Mouse (Mus musculus) ZHBTc4 (cell line): ENCODE measurements at regions not wholly inside any gene's neighbourhood (a gene's known extent, or its start where the extent isn't known, plus 50 kb on each side); places are given as distances from the start of the nearest gene placed in this dataset.
A peak's percentile ranks its signal among the peaks of the same experiment; 100 is the strongest.

Source experiments
- DNase-seq: peaks from one replicate; pipeline ENCODE4 v3.0.0-alpha.2; 2011; ENCODE audit warnings: low read depth, low spot score

DNA sequence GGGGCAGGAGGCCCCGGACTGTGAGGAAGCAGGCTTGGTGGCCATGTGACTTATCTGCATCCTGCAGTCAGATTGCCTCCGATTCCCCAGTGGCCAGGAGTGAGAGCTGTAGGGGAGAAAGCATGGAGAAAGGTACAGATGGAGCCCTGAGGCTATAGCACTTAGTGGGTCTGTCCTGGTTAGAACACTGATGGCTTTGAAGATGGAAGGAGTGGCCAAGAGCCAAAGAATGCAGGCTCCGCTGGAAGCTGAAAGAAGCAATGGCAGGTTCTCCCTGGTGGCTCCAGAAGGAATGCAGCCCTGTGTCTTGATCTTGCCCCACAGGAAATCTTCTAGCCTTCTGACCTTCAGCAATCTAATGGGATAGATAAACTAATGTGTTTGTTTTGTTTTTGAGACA, 926.3 kb downstream of the 4930447A16Rik start:
- peak; percentile 92 for DNase-seq

DNA sequence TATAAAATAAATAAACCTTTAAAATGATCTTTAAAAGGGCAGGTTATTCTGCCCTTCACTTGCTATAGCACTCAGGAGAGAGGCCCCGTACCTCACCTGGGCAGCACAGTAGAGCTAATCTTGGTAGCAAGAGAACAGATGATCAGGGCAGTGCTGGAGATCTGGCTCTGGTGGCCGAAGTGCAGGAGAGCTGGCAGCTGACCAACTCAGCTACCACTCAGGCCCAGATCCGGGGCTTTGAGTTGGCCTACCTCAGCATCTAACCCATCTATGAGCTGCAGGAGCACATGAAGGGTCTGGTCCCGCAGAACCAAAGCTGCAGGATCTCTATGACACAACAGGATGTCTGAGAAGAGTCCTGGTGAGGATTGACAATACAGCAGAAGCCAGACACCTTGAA, 928.0 kb downstream of the 4930447A16Rik start:
- DNase-seq, result no peak

DNA sequence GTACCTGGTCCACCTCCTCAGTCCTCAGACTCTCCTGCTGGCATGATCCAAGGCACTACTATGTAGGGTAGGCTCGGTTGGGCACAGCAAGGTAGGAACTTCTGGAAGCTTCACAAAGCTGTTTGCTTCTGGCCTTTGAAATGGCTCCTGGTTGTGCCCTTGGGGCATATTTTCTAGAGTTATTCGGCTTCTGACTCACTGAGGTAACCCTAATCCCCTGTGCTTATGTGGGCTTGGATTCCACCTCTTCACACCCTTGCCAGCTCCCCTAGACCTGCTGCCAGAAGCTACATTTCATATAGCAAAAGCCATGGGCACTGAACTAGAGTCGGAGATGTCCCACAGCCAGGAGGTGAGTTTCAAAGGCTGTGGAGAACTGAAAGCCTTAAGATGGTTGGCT, 933.7 kb downstream of the 4930447A16Rik start:
- DNase-seq, result no peak

DNA sequence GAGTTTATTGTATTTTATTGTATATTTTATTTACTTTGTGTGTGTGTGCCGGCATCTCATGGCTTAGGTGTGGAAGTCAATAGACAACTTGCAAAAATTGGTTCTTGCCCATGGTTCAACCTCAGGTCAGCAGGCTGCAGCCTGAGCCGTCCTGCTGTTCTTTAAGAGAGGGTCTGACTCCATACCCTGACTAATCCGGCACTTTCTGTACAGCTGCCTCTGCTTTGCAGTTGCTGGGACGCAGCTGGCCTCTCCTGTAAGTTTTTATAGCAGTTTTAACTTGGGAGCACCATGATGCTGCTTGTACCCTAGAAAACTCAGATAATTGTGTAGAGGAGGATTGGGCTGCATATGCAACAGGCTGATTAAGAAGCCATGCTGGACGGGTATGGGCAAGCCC, 938.2 kb downstream of the 4930447A16Rik start:
- DNase-seq, result no peak

DNA sequence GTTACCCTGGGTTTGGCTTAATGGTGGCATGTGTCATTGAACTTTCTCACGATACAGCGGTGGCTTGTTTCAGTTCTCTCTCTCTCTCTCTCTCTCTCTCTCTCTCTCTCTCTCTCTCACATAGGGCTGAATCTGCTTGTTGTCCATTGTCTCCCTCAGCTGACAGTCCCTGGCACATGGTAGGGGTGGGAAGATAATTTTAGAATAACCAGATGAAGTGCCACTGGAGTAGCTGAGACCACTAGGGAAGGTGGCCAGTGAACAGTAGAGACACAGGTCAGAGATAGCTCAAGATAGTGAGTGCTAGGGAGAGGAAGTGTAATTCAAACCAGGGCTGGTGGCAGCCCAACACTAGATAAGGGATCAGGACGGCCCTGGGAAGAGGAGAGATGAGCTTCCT, 938.7 kb downstream of the 4930447A16Rik start:
- no peak for DNase-seq

DNA sequence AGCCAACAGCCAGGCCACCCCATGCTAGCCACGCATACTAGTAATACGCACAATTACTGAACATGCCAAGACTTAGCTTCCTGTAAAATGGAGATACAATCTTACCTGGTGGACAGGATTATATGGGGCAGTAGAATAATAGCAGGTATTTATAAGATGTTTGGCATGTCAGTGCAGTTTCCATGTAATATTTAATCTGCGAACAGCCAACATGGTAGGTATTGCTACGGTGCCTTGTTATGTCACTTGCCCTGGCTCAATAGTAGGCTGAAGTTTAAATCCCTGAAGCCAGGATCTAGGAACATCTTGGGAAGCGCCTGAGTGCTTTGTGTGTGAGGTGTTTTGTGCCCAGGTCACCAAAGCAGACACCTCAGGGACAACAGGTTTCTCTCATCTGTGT, 942.3 kb downstream of the 4930447A16Rik start:
- no peak for DNase-seq

DNA sequence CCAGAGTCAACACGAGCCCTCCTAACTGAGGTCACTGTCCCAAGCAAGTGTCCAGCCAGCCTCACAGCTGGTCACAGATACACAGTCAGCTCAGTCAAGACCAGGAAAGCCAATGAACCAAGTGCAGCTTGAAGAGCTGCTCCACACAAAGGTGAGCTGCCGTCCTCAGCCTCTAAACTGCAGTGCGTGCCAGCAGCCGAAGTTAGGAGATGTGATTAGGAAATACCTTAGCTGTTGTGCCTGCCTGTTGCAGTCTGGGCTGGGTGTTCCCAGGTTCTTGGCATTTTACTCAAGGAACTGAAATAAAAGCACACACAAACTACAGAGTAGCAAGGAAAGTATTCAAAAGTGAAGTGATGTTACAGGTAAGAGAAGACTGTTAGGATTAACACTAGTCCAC, 942.9 kb downstream of the 4930447A16Rik start:
- no peak for DNase-seq

DNA sequence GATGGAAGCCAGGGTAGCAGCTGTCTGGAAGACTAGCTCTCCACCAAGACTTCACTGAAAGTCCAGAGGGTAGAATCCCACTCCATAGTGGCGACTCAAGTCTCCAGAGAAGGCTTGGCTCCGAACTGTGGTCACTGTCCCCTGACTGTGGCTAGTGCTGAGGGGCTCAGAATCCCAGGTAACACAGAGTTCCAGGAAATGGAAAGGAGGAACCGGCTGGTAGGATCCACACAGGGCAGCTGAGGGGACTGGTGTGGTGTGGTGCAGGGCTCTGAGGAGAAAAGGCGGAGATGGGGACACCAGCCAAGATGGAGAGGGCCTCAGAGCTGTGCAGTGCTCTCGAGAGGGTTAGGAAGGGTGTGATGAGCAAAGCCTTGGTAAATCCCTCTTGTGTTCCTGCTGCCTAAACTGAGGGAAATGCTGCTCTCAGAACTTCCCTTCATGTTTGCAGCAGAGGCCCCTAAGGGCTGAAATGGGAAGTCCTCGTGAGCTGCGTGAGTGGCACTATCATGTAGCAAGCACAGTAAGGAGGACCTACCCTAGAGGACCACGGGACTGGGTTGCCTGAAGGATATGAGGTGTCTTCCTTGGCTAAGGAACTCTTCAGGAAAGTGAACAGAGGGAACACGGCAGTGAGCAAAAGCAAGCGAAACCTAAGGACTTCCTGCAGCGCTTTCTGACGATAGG, 946.2 kb downstream of the 4930447A16Rik start:
- DNase-seq, result no peak

DNA sequence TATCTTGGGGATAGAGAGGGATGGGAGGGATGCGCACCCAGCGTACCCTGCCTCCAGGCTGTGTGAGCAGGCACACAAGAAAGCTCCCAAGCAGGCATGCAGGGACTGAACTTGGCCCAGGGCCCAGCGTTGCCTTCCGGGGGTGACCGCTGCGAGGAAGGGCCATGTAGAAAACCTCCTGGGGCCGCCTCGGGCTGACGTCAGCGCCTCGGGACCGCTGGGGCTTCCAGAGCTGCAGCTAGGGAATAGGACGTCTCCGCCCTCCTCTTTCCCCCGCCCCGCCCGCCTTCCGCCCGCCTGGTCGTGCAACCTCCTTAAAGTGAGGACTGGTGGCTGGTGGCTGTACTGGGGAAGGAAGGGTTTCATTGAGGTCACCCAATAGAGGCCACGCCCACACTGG, 948.4 kb downstream of the 4930447A16Rik start:
- DNase-seq, result peak; percentile 96

DNA sequence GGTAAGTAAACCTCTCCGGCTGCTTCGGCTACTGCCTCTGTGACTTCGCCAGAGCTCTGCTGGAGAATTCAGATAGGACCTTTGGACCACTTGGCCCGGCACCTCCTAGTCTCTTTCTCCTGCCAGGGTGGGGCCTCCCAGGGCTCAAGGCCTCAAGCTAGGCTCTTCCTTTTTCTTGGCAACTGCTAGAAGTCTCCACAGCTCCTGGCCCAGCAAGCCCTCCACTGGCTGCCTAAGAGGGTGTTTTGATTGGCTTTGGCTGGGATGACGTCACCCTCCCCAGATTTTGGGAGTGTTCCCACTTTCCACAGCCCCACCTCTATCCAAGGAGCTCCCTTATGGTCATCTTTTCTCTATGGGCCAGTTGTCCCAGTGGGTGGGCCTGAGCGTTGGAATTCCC, 949.4 kb downstream of the 4930447A16Rik start:
- DNase-seq, result peak; percentile 41

DNA sequence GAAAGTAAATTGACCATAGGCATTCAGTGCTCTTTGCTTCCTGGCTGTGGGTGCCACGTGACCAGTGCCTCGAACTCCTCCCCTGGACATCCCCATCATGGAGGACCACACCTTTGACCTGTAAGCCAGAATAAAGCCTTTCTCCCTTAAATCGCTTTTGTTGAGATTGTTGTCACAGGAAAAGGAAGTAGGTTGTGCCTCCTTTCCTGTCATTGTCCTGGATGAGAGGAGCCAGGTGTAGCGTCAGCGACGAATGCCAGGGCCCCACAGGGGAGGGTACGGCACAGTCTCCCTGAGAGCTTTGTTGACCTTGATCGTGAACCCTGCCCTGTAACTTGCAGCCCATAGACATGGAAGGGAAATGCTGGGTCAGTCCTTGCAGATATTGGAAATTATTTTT, 952.8 kb downstream of the 4930447A16Rik start:
- no peak for DNase-seq

DNA sequence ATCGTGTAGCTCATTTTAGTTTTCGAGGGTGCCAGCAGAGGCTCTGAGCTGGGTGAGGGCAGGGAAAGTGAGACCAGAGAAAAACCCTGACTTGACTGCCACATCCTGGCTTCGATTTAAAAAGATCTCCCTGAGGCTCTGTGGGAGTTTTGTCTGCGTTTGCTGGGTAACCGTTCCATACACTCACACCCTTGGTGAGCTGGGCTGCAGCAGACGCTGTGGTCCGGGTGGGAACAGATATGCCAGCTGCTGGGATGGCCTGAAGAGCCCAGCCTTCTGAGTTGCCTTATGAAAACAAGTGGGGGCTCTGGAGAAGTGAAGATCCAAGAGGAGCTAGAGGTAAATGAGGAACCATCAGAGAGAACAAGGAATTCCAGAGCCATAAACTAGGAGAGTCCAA, 962.3 kb downstream of the 4930447A16Rik start:
- DNase-seq, result no peak

DNA sequence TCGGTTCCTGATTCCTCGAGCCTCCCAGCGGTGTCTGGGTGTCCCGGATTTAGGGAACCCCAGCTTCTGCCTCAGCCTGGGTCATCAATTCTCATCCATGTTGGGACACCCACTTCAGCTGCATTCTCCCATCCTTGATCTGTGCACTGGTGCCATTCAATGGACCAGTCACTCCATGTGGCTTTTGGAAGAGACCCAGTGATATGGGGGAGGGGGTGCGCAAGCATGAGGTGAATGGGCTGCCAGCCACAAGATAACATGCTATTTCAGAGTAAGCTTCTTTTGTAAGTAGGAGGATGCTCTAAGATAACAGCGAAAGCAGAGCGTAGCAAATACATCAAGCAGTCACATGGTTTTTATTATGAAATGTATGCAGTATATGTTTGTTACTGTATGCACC, 963.1 kb downstream of the 4930447A16Rik start:
- DNase-seq, result no peak

DNA sequence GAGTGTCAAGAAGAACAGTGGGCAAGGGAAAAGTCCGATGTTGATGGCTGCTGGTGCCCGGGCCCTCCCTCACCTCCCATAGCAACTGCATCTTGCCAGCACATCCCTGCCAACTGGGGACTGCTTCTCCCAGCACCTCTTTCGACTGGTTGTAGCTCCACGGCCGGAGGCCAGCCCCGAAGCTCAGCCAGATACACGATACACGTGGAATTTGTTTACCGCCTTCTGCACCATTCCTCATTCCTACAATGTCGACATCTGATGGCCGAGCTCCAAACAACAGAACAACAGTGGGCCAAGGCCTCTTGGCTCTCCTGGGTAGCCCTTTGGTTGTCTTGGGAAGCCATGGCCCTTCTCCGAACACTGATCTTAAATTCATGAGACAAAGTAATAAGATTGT, 965.1 kb downstream of the 4930447A16Rik start:
- no peak for DNase-seq

DNA sequence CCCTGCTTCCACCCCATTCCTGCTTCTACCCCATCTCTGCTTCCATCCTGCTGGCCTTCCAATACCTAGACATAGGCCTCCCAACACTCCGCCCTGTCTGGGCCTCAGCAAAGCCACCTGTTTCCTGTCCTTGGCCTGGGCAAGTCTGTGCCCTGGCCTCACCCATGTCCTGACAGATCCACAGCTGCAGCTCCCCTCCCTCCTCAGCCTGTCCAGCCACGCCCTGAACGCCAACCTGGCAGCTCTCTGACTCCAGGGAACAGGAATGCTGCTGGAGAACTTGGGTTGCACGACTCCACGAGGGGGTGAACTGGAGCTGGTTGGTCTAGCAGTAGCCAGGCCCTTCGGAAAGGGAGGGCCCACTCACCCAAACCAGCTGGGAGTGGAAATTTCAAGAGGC, 966.1 kb downstream of the 4930447A16Rik start:
- peak; percentile 90 for DNase-seq

DNA sequence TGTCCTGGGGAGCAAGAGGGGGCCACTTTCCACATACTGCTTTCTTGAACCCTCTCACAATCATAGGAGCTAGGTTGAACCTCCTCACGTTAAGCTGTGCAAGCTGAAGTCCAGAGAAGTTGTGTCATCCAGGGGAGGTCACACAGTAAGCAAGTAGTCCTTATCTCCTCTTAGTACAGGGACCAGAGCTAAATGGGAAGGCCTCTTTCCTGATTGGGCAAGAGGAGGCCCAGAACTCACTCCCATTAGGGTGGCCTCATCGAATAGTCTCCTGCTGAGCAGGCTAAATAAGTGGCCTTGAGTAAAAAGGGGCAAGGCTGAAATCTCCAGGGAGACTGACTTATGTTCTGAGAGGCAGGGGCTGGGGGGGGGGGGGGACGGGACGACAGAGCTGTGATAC, 966.5 kb downstream of the 4930447A16Rik start:
- peak; percentile 75 for DNase-seq

DNA sequence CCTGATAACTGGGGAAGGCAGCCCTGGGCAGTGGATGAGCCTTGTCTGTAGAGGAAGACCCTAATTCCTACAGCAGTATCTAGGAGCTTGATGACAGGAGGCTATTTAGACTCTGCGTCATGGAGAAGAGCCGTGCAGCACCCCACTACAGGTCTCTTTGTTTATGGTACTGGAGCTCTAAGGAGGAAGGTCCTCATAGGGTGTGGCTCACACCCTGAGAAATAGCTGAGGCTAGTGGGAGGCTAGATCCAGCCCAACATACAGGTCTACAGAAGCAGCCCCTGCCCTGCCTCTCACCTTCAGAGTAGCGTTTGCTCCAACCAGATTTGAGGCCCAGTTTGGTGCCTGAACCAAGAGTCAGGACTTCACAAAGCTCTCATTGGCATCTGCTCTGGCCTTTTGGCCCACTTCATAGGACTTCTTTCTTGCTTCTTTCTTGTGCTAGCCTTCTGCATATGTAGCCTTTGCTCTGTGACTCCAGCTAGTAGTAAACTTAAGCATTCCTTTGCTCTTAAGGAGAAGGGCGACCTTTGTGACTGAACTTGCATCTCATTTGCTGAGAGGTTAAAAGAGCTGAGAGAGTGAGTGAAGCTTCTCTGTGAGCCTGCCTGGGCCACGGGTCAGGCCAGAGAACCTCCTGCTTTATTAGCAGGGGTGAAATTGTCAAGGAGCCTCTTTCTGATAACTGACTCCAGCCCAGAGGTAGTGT, 967.2 kb downstream of the 4930447A16Rik start:
- DNase-seq, result peak; percentile 60

DNA sequence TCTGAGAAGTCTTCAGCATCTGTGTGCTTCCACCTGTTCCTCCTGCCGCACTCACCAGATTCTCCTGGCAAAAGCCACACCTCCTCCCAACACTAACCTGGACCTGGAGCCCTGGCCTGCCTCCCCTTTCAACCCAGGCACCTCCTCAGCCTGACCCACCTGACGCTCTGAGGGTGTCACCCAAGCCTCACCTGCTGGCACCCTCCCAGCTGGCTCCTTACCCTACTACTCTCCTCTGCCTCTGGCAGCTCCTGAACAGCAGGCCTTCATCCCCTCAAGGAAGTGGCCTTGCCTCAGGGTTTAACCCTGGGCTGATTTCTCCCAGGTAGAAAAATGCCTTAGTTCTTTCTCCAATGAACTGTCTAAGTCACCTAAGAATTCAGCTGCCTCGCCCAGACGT, 973.5 kb downstream of the 4930447A16Rik start:
- DNase-seq, result no peak

DNA sequence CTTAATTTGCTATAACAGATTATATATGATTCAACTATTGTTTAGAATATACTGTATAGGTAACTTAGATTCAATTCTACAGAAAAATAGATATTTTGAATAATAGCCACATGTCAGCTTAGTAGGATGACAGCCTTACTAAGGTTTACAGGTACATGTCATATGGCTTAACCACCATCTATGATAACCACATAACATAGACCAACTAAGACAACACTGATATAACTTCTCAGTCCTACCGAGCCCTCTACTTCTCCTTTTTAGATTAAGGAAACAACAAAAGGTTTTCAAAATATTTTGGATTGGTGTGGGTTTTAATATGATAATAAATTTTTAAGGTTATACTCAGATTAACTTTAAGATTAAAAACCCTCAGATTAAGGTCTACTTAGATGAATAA, 977.4 kb downstream of the 4930447A16Rik start:
- no peak for DNase-seq

DNA sequence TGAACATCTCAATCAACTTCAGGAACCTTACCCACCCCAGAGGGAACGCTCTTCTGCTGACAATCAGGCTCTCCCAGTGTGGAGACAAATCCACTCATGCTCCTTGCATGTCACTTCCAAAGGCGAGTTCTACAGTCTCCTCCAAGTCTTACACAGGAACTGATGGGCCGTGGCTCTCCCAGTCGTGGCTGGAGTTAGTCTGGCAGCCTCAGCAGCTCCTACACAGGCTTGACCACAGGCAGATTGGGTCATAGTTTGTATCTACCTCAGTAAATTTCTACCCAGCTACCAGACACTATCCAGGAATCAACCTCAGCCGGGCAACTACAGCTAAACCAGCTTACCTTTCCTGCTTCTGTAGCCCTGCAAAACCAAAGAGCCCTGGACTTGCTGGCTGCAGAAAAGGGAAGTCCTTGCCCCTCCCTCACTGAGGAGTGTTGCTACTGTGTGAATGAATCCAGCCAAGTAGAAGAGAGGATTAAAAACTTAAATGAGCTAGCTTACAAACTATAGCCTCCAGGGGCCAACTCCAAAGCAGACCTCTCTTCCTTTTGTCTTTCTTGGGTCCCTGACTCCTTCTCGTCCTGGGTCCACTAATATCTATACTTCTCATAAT, 978.5 kb downstream of the 4930447A16Rik start:
- no peak for DNase-seq

DNA sequence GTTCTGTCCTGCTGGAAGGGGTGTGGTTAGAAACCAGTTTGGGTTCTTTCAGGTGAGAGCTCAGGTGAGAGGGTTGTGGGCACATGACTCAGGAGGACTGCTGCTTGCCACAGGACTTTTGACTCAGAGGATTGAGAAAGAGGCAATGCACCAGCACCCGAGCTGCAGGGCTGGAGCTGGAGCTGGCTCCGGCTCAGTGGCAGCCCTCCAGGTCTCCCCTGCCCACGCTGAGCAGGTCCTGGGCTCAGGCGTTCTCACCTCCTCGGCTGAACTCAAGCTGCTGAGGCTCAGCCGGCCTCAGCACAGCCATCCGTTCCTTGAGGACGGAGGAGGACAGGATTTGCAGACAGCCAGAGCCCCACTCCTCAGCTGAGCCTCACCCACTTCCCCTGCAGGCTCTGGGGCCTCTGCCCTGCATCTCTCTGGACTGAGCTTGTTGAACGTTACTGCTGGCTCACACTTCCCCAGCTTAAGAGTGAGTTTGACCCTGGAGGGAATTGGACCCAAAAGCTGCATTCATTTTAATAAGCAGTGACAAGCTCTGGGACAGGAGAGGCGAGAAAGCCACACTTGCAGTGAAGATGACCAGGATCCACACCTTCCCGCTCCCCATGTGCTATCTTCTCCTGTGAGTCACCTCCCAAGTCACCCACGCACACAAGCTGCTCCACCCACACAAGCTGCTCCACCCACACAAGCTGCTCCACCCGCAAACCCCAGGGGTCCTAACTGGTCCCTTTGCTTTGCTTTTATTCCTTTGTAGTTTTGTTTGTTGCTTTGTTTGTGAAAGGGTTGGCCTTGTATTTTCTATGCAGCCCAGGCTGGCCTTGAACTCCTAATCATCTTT, 981.0 kb downstream of the 4930447A16Rik start:
- DNase-seq, result peak; percentile 93

DNA sequence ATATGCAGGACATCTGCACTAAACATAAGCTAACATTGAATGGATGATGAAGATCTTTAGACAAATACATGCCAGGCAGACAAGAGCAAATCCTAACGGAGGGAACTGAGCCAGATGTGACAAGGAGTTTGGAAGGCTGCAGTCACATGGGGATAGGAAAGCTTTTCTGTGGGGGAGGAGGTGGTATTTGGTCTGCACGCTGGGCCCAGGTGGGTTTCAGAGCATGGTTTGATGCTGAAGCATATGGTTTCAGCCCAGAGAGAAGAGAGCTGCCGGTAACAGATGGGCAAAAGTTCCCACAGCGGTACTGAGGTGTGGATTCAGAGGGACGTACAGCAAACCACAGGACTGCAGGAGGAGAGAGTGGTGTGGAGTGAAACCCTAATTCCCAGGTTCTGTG, 982.1 kb downstream of the 4930447A16Rik start:
- no peak for DNase-seq
